Mouse (Mus musculus): ENCODE results near the gene Nup107.

DNA sequence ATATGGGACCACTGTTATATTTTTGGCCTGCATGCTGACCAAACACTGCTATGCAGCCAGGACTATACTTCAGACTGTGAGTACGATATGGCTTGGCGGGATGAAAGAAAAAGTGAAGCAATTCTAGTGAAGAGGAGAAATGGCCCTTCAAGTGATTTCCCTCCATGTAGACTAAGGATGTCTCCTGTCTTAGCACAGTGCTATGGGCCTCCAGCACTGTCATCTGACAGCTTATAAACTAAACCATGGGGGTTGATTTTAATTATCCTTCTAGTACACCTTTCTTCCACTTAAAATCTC lies 1.4 kb downstream of the Nup107 start:
- TF ChIP-seq CTCF (conservative IDR thresholded peaks at IDR 0.05 in 1 of 2, IDR thresholded peaks at IDR 0.05 in 1 of 2; ENCODE audit: low read depth in 2 of 2, low read length in 2 of 2) (no peak), PAX5 (IDR thresholded peaks at IDR 0.05; ENCODE audit: low read length) (no peak), EP300 (IDR thresholded peaks at IDR 0.05; ENCODE audit: low read length) (no peak), POLR2A (IDR thresholded peaks at IDR 0.05; ENCODE audit: low read depth, low read length) (no peak), MEF2A (IDR thresholded peaks at IDR 0.05; ENCODE audit: borderline replicate concordance, low read depth, low read length) (no peak), GABPA (IDR thresholded peaks at IDR 0.05; ENCODE audit: insufficient replicate concordance, low read depth, low read length) (no peak), ZKSCAN1 (IDR thresholded peaks at IDR 0.05; ENCODE audit: borderline replicate concordance, low read depth, low read length) (no peak), POLR2AphosphoS2 (IDR thresholded peaks at IDR 0.05; ENCODE audit: low read depth, low read length) (no peak), ZNF384 (IDR thresholded peaks at IDR 0.05; ENCODE audit: low read depth, low read length) (no peak), HCFC1 (IDR thresholded peaks at IDR 0.05; ENCODE audit: low read depth, low read length) (no peak)

Data from CH12.LX (cell line).